Mouse (Mus musculus) heart, embryonic 10.5 days (tissue): Measurements from ENCODE around the gene Olfr972. TPM values are rescaled to one million over a fixed set of nuclear protein-coding genes. Genes with fewer than 3 reads are reported as not detected.
"Not testable (repeated sequence)": the region's sequence is repeated elsewhere in the genome, so short reads cannot be mapped to it uniquely, and the experiment has no call there.

Experiments used
- DNase-seq: peaks from one replicate; pipeline ENCODE4 v3.0.0-alpha.2; 2017; ENCODE audit warnings: low spot score
- H3K27ac ChIP-seq: fragments of 300-500 bp; sonication (generic); 2 replicates; pipeline ENCODE4 v1.5.1; 2016; ENCODE audit warnings: mild to moderate bottlenecking
- H3K27me3 ChIP-seq: fragments of 300-500 bp; sonication (generic); 2 replicates; pipeline ENCODE4 v1.6.1; 2016; ENCODE audit warnings: mild to moderate bottlenecking; ENCODE audit not compliant: poor library complexity, insufficient read depth, severe bottlenecking
- H3K36me3 ChIP-seq: fragments of 300-500 bp; sonication (generic); 2 replicates; pipeline ENCODE4 v1.6.1; 2016; ENCODE audit warnings: mild to moderate bottlenecking, moderate library complexity
- H3K4me1 ChIP-seq: fragments of 300-500 bp; sonication (generic); 2 replicates; pipeline ENCODE4 v1.6.1; 2016; ENCODE audit warnings: mild to moderate bottlenecking
- H3K4me3 ChIP-seq: fragments of 300-500 bp; sonication (generic); 2 replicates; pipeline ENCODE4 v1.5.1; 2016; ENCODE audit warnings: mild to moderate bottlenecking, moderate library complexity
- H3K9me3 ChIP-seq: fragments of 300-500 bp; sonication (generic); 2 replicates; pipeline ENCODE4 v1.6.1; 2016; ENCODE audit warnings: mild to moderate bottlenecking, moderate library complexity
- WGBS: fragments of 180-500 bp; shearing (Covaris S2); methylation state at CpG from one replicate; pipeline ENCODE4 v1.1.7; 2016; 5-methylcytosine and 5-hydroxymethylcytosine counted together
- polyA plus RNA-seq: library from polyadenylated mRNA; unstranded; fragments of >200 nt; fragmentation: Nextera tagmentation; extraction: Ambion mirVana; gene quantifications from 2 replicates; pipeline ENCODE4 v1.2.1, GENCODE M21; 2016

Olfr972 gene
- not detected in 2 replicates for polyA plus RNA-seq

DNA sequence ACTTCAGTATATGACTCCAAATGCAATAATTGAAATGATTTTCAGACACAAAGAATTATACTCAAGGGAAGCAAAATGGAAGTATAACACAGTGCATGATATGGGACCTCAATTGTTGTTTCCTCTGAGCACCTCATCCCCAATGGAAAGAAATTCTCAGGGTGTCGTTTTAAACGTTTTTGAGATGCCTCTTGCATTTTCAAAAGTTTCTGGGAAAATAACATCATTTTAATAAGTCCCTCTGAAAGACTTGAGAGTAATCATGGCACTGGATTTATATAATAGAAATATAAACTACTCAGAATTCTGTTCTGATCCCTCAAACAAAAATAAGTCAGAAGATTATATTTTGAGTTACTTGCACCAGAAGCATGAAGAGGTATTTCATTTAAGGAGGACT lies at the start of gene Olfr972:
Gene Olfr972 (plus strand): TSS at position 301 of the 400 bp plus-strand sequence.
- Histone ChIP-seq H3K9me3 (no peaks in the 10 kb centered on the region), H3K4me3 (no peak within 1 kb of the TSS), H3K27me3 (no peaks in the 10 kb centered on the region), H3K4me1 (no peaks in the 10 kb centered on the region), H3K36me3 (no peaks in the 10 kb centered on the region), H3K27ac (no peak within 1 kb of the TSS)
- 56% methylated on average over 2 of the region's 2 CpGs for WGBS
- DNase-seq, result no peak

DNA sequence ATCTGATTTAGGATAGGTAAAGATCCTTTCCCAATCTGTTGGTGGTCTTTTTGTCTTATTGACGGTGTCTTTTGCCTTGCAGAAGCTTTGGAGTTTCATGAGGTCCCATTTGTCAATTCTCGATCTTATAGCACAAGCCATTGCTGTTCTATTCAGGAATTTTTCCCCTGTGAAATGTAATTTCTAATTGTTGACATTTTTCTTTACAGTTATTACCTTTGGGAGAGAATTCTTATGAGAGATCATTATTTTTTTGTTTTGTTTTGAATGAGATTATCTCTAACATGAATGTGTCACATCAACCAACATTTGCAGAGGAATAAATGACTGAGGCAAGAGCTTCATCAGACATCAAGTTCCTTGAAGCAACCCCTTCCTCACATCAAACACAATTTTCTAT lies 29.6 kb upstream of the Olfr972 start, which contains the start of gene Olfr971:
Gene Olfr971 (plus strand): TSS at position 301 of the 400 bp plus-strand sequence.
- H3K9me3 ChIP-seq, H3K36me3 ChIP-seq, H3K27me3 ChIP-seq, H3K4me3 ChIP-seq, H3K27ac ChIP-seq, DNase-seq, H3K4me1 ChIP-seq: not testable (repeated sequence)
- 75% methylated on average over 2 of the region's 2 CpGs for WGBS

DNA sequence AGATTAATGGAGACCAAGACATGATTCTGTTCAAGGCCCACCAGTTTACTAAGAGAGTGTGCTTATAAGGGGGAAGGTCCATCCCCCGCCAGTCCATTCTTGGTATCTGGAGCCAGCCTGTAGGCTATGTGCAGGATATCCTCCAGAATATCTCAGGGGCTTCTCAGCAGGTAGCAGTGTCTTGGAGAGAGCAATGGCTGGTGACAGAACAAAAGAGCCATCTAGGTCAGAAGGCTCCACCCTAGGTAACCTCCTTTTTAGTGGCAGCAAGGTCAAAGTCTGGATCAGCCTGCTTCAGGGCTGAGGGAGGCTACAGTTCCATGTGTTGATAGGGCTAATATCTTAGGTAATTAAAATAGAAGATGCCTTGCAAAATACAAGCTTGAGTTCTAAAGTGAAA lies 5.8 kb downstream of the Olfr972 start:
- not testable (repeated sequence) for DNase-seq, H3K27ac ChIP-seq, H3K36me3 ChIP-seq, H3K4me1 ChIP-seq, H3K27me3 ChIP-seq, H3K4me3 ChIP-seq, H3K9me3 ChIP-seq
- WGBS, result 94% methylated on average over 1 of the region's 1 CpGs

DNA sequence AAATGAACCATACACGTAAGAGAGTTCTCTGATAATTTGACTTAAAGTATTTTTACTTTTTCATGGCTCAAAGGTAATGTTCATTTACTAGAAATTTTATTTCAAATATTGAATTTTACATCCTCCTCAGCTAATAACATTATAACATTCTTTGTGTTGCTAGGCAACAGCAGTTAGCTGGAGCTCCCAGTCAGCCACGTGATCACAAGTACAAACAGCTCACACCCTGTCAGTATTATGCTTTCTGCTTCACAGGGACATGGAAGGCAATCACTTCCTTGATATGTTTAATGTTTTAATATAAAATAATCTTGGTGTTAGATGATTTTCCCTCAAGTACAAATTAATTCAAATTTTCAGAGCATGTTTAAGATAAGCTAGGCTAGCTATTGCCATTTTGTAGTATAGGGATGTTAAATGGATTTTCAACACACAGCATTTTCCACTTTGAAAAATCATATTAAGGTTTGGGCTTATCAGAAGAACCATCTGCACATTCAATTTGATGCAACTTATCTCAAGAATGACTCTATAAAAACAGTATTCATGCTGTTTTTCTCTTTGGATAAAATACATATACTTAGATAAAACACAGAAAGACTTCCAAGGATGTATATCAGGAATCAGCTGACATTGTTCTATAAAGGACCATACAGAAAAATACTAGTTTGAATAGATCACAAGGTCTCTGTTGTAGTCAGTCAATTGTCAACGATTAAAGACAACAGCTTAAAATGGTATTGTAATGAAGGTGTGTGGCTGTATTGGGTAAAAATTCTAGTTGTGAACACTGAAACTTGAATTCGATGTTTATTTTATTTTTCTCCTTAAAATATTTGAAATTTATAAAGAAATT lies 11.5 kb downstream of the Olfr972 start:
- H3K27me3 ChIP-seq, H3K27ac ChIP-seq, H3K4me3 ChIP-seq, H3K4me1 ChIP-seq, DNase-seq, H3K36me3 ChIP-seq, H3K9me3 ChIP-seq: not testable (repeated sequence)
- WGBS, result no CpG with 5 or more reads among the region's 4 CpGs

DNA sequence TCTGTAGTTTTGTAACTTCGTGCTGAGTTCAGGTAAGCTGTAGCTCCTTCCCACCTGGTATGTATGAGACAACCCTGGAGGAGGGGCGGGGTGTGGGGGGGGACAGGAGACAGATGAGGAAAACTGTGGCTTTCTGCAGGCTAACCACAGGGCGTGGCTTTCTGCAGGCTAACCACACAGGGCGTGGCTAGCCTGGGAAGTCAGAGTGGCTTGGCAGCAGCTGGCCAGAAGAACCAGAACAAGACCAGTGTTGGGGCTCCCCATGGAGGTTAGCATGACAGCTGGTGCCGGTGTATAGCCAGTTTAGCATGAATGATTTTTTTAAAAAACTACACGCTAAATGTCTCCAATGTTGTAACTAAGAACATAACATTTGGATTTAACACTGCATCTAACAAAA lies 38.9 kb downstream of the Olfr972 start:
- no peaks in the 10 kb centered on the region for H3K9me3 ChIP-seq
- no peak overlapping the region for H3K27ac ChIP-seq
- no peaks in the 10 kb centered on the region for H3K27me3 ChIP-seq
- no peaks in the 10 kb centered on the region for H3K4me1 ChIP-seq
- DNase-seq, result no peak
- WGBS, result 62% methylated on average over 6 of the region's 6 CpGs
- no peaks in the 10 kb centered on the region for H3K36me3 ChIP-seq
- H3K4me3 ChIP-seq, result no peak overlapping the region

DNA sequence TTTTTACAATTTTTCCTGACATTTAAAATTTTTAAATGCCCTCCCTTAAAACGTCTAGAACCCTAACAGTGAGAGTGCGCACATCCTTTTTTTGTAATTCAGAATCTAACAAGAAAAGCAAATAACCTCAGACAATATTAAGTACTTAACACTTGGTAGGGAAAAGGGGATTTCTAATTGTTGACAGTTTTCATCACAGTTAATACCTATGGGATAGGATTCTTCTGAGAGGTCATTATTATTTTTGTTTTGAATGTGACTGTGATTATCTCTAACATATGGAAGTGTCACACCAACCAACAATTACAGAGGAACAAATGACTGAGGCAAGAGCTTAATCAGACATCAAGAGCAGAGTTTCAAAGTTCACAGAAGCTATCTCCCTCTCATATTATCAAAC lies 40.8 kb downstream of the Olfr972 start, which contains the start of gene Olfr229:
Gene Olfr229 (plus strand): TSS at position 301 of the 400 bp plus-strand sequence.
- no peaks in the 10 kb centered on the region for H3K36me3 ChIP-seq
- no peak within 1 kb of the TSS for H3K4me3 ChIP-seq
- DNase-seq, result no peak
- no peaks in the 10 kb centered on the region for H3K4me1 ChIP-seq
- no peaks in the 10 kb centered on the region for H3K27me3 ChIP-seq
- H3K27ac ChIP-seq, result no peak within 1 kb of the TSS
- H3K9me3 ChIP-seq, result no peaks in the 10 kb centered on the region
- WGBS, result 68% methylated on average over 2 of the region's 2 CpGs

DNA sequence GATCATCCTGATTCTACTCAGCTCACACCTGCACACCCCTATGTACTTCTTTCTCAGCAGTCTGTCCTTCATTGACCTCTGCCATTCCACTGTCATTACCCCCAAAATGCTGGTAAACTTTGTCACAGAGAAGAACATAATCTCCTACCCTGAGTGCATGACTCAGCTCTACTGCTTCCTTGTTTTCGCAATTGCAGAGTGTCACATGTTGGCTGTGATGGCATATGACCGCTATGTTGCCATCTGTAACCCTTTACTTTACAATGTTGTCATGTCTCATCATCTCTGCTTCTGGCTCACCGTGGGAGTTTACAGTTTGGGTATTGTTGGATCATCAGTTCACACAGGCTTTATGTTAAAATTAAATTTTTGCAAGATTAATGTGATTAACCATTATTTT lies 43.7 kb downstream of the Olfr972 start:
- no peaks in the 10 kb centered on the region for H3K9me3 ChIP-seq
- H3K4me3 ChIP-seq, result no peak overlapping the region
- no peaks in the 10 kb centered on the region for H3K27me3 ChIP-seq
- no peak overlapping the region for H3K27ac ChIP-seq
- no peaks in the 10 kb centered on the region for H3K36me3 ChIP-seq
- no peak for DNase-seq
- no peaks in the 10 kb centered on the region for H3K4me1 ChIP-seq
- 85% methylated on average over 3 of the region's 3 CpGs for WGBS

Other genes starting within 250 kb of the Olfr972 start
- gene Olfr960, start 245.0 kb upstream of the Olfr972 start, polyA plus RNA-seq, result not detected in 2 replicates
- not detected in 2 replicates for gene Olfr961, start 221.3 kb upstream of the Olfr972 start, polyA plus RNA-seq
- gene Olfr963, start 199.2 kb upstream of the Olfr972 start, polyA plus RNA-seq, result not detected in 2 replicates
- not detected in 2 replicates for gene Olfr149, start 159.3 kb upstream of the Olfr972 start, polyA plus RNA-seq
- not detected in 2 replicates for gene Olfr965, start 155.1 kb upstream of the Olfr972 start, polyA plus RNA-seq
- not detected in 2 replicates for gene Olfr150, start 135.4 kb upstream of the Olfr972 start, polyA plus RNA-seq
- not detected in 2 replicates for gene Olfr967, start 120.2 kb upstream of the Olfr972 start, polyA plus RNA-seq
- not detected in 2 replicates for gene Olfr968, start 83.2 kb upstream of the Olfr972 start, polyA plus RNA-seq
- not detected in 2 replicates for gene Olfr969, start 75.5 kb upstream of the Olfr972 start, polyA plus RNA-seq
- gene Olfr970, start 57.6 kb upstream of the Olfr972 start, polyA plus RNA-seq, result not detected in 2 replicates
- not detected in 2 replicates for gene Olfr971, start 29.5 kb upstream of the Olfr972 start, polyA plus RNA-seq
- gene Olfr229, start 40.9 kb downstream of the Olfr972 start, polyA plus RNA-seq, result not detected in 2 replicates
- gene Olfr974, start 71.1 kb downstream of the Olfr972 start, polyA plus RNA-seq, result not detected in 2 replicates
- not detected in 2 replicates for gene Olfr975, start 85.6 kb downstream of the Olfr972 start, polyA plus RNA-seq
- not detected in 2 replicates for gene Olfr976, start 94.7 kb downstream of the Olfr972 start, polyA plus RNA-seq
- gene Olfr978, start 125.7 kb downstream of the Olfr972 start, polyA plus RNA-seq, result not detected in 2 replicates
- gene Olfr979, start 137.0 kb downstream of the Olfr972 start, polyA plus RNA-seq, result not detected in 2 replicates
- not detected in 2 replicates for gene Olfr980, start 143.2 kb downstream of the Olfr972 start, polyA plus RNA-seq
- gene Olfr981, start 155.0 kb downstream of the Olfr972 start, polyA plus RNA-seq, result not detected in 2 replicates
- not detected in 2 replicates for gene Olfr982, start 207.4 kb downstream of the Olfr972 start, polyA plus RNA-seq
- not detected in 2 replicates for gene Olfr983, start 227.2 kb downstream of the Olfr972 start, polyA plus RNA-seq
- gene Olfr984, start 247.8 kb downstream of the Olfr972 start, polyA plus RNA-seq, result not detected in 2 replicates